Mouse (Mus musculus) heart, postnatal 4 days (tissue): ENCODE data around the gene Mpig6b. TPM values are rescaled to one million over a fixed set of nuclear protein-coding genes. Genes with fewer than 3 reads are reported as not detected.

Source experiments
- DNase-seq: peaks from one replicate; pipeline ENCODE4 v3.0.0; 2021
- total RNA-seq, 2 experiments: library from RNA; stranded (reverse); gene quantifications; 2 replicates each; pipeline ENCODE4 v1.2.3; 2021

Mpig6b gene
- total RNA-seq, 2 experiments from 2014 or later, result 0.47 TPM; not detected in 1

DNA sequence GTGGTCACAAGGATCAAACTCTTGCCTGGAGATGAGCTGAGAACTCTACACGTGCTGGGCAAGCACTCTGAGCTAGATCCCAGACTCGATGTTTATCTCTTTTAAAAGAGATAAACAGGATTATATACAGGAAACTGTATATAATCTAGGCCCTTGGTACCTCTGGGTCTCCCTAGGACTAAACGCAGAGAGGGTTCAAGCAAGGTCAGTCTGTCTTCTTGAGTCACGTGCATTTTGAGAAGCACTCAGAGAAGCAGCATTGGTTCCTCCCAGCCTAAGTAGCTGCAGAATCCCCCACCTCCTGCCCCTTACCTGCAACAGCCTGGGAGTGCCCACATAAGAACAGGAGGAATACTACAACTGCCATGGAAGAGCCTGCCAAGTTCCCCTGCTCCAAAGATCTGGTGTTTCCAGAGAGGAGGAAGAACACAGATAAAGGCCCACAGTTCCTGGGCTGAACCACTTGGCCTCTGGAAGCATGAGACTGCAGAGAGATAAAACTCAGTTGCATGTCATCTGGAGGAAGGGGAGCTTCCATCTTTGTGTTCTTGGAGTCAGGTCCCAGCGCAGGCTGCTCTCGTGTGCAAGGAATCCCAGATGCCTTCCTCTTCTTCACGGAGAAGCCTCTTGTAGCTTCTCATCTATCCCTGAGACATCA is 19.4 kb upstream of the Mpig6b start, which contains the start of gene Ly6g6f:
Gene Ly6g6f (minus strand): TSS at position 403 of the 658 bp plus-strand sequence.
- DNase-seq, result no peak

DNA sequence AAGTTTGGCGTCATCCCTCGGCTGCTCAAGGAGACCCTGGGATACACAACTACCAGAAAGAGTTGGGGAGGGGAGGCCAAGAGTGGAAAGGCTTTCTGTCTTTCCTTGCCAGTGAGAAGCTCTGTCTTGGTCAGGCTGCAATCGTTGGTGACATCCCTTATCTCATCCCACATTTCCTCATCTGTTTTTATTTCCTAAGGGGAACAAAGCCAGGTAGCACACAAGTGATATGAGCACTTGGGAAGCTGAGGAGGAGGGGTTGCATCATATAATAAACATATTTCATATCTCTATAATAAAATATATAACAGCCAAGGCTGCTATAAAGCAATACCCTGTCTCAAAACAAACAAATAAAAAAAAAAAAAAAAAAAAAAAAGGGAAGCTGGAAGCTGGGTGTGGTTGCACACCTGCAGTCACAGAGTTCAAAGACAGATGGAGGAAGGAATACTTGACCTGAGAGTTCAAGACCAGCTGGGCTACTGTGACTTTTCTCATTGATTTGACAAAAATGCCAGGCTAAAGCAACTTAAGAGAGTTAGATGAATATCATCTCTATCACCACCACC is 18.0 kb upstream of the Mpig6b start:
- DNase-seq, result no peak

DNA sequence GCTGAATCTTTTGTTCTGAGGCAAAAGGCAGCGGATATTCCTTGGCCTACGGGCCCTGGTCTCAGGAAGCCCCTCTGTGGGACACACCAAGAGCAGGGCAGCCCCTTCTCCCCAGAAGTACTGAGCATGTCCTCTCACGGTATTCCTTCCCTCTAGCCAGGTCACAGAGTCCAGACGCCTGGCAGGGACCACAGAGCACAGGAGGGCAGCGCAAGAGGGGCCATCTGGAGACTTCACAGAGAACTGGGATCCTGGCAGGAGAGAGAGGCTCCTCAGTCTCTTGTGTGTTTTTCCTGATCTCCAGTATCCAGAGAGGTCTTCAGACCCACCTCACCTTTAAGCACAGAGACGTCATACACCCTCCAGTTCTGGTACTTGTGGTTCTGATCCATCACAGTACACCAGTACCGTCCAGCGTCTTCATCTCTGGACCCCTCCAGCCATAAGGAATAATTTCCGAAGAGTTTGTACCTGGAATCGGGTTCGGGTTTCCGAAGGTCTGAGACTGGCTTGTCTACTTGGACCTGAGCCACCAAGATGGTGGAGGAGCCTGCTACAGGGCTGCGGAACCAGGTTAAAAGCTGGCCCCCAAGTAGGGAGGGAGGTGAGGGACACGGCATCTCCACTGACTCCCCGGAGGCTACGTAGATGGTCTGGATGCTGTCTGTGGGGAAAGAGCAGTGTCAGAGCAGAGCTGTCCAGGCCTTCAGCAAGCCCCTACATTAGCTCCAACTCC is 17.0 kb upstream of the Mpig6b start:
- no peak for DNase-seq

DNA sequence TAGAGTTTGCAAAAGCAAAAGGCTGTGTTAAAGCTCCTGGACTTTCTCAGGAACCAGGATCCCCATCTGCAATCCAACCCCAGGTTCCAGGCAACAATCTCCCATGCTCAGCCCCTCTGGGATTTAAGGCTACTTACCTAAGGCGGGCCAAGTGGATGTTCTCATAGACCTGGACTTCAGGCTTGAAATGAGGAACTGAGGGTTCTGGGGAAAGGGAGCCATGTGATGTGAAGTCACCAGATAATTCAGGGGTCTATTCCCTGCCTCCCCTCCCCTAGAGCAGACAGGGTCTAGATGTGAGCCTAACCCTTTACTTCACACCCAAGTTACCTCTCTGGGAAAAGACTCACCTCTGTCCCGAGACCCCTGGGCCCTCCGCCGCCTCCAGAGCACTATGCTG is 14.7 kb upstream of the Mpig6b start:
- no peak for DNase-seq

DNA sequence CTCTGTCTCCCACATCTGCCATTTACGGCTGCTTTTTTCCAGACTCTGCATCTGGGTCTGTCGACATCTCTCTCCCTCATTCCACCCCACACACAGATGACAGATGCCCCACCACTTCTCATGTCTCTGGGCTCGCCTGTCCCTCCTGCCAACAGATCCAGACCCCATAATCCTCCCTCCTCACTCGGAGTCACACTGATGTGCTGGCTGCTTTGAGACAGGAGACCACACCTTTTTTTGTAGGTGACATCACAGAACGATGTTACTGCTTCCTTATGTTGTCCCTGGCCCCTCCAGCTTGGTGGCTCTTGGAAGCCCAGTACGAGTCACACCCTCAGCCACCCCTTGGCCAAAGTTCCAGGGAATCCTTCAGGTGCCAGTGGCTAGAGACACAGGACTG is 14.3 kb upstream of the Mpig6b start:
- DNase-seq, result no peak

DNA sequence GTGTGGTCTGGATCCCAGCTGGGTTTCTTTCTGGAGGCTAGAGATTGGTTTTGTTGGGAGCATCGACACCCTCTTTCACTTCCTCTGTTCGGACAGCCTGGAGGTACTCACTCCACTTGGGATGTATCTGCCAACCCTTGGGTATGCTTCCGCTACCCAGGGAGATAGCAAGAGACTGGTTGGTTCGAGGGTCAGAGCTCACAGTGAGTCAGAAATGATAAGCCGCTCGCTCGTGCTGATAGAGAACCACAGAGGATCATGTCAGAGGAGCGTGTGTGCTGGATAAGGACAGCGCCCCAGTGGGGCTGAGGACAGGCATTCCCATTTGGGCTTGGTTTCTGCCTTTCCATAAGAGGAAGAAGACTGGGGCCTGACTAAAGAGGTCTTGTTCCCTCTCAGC is 13.8 kb upstream of the Mpig6b start:
- no peak for DNase-seq

DNA sequence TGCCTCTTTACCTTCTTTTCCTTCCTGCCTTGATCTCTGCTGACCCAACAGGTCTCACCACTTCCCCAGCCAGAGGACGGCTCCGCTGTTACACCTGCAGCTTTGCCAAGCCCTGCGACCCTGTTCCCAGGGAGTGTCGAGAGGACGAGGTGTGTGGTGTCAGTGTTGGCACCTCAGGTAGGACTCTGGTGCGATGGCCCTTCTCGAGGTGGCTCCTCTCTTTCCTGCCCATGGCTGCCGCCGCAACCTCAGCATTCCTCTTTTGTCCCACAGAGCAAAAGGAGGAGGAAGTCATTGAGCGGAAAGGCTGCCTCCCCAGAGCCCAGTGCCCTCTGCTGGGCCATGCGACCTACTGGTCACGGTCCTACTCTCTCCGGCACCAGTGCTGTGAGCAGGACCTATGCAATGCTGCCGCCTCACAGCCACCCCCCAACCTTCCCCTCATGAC is 11.8 kb upstream of the Mpig6b start, which contains the start of gene Ly6g6d:
Gene Ly6g6d (minus strand): TSS at position 280 of the 448 bp plus-strand sequence.
- peak; percentile 71 for DNase-seq

DNA sequence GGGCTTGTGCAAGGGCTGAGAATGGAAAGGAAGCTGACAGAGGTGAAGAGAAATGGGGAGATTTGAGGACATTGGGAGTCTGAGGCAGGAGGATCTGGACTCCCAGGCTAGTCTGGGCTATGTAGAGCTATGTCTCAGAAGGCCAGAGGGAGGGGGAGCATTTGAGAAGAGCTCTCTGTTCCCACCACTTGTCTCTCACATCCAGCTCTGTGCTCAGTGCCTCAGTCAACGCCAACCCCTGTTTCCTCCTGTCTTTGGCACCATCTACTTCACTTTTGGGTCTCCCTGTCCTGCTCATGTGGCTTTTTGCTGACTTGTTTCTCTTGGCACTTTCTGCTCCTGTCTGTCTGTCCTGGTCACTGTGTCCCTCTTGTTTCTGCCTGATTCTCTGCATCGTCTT is 11.3 kb upstream of the Mpig6b start:
- no peak for DNase-seq

DNA sequence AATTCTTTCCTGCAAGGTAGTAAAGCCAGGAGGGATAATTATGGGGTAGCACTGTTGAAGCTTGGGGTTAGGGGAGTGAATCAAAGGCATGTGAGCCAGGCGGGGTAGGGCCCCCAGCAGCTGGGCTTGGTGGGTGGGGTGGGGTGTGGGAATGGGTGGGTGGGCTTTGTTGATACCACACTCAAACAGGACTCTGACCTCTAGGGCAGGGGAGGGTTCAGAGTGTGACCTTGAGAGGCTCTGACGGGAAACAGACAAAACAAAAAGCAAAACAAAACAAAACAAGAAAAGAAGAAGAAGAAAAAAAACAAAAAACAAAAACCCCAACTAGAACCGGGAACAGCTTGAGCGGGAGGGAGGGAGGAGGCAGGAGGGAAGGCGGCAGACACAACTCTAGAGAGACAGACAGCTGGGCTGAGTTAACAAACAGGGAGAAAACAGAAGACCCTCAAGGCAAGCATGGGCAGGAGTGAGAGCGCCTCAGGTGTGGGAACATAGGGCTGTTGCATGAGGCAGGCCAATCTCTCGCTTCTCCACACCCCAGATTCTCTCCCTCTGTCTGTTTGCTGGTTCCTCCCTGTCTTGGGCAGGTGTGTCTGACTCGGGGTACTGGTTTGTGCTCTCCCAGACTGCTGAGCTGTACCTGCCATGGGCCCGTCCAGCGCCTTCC is 10.7 kb upstream of the Mpig6b start, which contains the start of gene Ly6g6e:
Gene Ly6g6e (plus strand): TSS at position 396 of the 670 bp plus-strand sequence.
- DNase-seq, result no peak

DNA sequence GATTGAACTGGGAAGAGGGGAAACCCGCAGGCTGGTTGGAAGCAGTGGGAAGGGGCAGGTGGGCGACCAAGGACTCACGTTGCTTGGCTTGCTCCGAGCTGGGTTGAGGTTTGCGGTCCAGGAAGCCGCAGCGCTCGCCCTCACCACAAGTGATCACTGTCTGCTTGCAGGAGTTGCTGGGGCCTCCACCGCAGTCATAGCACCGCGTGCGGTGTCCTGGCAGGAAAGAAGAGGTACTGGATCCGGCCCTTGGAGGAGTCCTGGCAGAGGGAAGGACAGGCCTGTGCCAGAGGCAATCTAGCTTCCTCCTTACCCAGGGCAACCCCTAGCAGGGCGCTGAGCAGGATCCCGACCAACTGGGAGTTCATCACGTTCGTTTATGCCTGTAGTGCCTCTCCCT is 8.1 kb upstream of the Mpig6b start:
- DNase-seq, result no peak

DNA sequence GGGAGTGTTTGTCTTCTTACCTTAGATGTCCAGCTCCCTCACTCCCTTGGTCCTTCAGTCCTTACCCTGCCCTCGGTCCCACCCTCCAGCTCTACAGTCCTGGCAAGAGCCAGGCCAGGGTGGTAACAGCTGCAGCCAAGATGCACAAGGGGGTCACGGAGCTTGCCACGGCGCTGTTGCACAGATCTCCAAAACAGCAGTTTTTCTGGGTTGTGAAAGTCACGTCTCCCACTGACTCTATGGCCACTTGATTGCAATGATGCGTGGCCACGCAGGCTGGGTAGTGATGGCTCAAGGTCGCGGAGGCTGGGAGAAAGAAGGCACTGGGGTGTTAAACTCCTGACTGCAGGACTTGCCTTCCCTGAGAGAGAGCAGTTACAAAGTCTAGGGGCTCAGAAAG is 5.5 kb upstream of the Mpig6b start:
- no peak for DNase-seq

DNA sequence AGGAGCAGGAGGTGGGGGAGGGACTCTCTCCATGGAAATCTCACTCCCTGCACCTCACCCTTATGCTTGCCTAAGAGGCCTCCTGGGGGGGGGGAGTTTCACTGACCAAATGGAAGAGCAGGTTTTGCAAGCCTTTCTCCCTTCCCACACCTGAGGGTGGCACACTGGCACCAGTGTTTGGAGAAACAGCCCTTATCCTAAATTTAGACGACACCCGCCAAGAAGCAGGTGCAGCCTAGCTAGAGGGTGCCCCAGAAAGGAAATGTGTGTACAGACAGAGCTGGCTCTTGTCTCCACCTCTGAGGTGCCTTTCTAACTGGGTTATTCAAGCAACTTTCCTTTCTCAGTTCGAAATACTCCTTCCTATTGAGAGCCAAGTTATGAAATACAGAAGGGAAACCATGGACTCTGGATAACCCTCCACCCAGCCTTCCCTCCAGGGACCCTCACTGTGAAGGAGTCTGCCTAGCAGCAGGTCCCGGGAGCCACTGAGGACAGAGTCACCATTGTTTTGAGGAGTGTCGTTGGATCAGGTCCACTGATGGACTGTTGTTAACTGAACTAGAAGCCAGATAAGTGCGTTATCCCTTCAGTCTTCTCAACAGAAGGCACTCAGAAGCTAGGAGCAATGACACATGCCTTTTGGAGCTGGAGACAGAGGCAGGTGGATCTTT is 4.7 kb upstream of the Mpig6b start:
- DNase-seq, result no peak

DNA sequence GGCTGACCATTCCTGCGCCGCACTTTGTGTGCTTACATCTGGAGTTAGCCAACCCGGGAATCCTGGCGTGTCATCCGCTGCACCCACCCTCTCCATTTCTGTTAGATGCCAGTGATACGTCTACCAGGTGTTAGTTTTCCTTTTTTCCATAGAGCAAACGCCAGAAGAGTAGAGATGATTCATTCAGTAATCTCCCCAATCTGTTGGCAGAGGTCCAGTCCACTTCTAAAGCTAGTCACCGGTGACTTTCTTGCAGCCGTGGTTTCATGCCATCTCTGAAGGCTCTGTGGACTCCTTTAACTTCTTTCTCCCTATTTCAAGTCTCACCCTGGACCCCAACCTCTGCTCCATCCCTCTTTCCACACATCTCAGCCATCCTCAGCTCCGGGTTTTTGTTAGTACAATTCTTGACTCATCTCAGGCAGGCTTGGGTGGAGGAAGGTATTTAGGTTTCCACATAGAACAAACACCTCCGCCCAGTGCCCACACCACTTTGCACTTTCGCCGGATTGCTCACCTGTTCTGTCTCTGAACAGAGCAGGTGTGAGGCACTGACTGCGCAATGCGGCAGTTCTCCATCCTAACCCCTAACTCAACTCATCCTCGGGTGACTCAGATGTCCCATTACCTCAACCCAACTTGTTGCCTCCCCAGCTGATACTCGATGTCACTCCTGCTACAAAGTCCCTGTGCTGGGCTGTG is 2.4 kb upstream of the Mpig6b start:
- no peak for DNase-seq

DNA sequence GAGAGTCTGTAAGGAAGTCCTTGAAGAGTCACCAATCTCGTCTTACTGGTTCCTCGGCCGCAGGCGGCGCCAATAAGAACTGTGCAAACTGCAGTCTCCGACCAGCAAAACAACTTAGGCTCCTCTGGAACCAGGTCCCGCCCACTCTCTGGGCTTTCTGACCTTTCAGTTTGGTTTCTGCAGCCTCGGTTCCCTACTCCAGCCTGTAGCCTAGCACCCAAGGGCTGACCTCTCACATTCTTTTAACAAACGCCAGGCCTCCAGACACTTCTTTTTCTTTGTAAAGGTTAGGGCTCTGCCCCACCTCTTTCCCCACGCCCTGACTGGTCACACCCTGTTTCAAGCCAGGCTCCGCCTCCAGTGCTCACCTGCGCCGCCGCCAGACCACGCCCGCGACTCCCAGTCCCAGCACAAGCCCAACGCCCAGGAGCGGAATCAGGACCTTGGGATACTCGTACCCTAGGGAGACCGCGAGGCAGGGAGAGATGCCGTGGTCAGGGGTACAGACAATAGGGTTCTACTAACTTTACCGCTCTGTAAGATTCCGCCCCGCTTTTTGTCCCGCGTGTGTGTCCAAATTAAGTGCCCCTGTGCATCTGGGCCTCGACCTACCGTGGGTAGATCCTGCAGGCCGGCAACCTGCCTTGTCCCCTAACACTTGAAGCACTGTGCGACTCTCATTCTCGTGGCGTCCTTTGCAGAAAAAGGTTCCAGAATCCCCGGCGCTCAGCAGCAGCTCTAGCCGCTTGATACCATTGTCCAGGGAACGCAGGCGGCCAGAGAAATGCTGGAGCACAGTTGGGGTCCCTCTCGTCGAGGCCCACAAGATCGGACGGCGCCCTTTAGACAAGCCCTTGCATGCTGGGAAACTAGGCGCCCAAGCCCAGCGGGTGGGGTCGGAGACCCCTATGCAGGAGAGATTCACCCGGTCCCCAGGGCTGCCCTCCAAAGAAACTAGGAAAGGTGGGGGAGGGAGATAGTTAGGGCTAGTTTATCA is 735 bp downstream of the Mpig6b start, which contains the start of gene Ly6g6c:
Gene Ly6g6c (plus strand): TSS at position 438 of the 997 bp plus-strand sequence.
- DNase-seq, result peak; percentile 40

DNA sequence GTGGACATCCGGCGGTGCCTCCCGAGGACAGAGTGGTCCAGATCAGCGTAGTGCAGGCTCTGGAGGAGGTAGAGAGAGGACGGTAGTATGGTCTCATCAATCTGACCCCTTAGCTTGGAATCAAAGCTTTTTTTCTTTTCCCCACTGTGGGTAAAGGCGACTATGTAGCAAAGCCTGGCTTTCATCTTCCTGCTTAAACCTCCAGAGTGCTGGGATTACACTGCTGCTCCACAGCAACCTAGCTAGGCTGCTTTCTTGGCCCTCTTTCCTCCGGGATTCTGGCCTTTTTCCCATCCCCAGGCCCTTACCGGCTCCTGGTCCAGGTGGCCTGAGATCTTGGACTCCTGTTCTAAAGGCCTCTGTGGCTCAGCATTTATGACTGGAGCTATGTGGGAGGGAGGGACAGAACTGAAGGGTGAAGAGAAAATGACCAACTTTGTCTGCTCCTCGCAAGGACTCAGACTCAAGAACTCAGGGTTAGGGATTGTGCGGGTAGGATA is 1.6 kb downstream of the Mpig6b start:
- DNase-seq, result no peak

DNA sequence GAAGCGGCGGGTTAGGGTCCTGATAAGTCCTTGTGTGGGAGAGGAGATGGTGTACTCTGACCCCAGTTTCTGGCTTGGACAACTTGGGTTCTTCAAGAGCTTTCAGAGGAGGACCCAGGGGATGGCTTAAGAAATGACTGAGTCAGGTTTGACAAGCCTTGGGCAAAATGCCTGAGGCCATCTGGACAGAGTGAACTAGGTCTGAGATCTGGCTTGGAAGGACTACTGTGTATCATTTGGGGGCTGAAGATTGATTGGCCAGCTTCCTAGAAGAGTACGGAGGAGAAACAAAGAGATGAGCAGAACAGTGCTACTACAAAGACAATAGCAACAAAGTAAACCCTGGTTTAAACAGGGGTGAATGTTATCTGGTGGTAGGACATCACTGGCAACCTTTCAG is 2.5 kb downstream of the Mpig6b start:
- DNase-seq, result peak; percentile 53

DNA sequence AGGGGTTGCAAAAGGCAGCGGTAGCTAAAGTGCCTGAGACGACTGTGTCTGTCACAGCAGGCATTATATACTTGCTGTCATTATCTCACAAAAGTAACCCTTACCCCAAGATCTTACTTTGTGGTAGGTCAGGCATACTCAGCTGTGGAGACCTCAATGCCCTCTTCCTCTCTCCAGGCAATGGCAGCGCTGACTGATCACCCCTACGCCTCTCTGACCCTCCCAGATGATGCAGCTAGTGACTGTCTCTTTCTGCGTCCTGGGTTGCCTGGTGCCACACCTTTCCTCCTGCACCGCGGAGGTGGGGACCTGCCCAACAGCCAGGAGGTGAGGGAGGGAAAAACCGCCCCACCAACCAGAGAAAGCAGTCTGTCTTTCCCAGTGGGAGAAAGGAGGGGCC is 4.7 kb downstream of the Mpig6b start:
- no peak for DNase-seq

DNA sequence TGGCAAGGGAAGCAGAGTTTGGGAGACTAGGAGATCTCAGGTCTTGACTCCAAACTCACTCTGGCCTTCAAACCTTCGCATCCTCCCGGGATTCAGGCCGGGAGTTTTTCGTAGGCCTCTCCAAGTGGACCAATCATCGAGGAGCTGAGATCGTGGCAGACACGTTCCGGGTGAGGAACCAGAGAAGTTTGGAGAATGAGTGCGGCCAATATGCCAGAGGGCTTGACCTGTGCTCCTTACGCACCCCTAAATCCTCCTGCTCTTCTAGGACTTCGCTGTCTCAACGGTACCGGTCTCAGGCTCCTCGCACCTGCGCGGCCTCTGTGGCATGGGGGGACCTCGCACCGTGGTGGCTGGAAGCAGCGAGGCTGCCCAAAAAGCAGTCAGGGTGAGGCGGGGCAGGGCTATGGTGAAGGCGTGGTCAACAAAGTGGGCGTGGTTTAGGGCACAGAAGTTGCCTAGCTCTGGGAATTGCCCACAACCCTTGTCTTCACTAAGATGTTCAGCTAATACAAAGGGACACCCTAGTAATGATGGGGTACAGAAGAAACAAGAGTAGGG is 5.2 kb downstream of the Mpig6b start:
- DNase-seq, result peak; percentile 50

DNA sequence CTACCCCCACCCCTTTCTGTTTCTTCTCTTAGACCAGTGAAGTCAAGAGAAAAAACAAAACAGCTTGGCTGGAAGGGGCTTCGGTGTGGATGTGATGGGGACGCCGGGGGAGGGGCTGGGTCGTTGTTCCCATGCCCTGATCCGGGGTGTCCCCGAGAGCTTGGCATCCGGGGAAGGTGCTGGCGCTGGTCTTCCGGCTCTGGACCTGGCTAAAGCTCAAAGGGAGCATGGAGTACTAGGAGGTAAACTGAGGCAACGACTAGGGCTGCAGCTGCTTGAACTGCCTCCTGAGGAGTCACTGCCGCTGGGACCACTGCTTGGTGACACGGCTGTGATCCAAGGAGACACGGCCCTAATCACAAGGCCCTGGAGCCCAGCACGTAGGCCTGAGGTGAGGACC is 5.9 kb downstream of the Mpig6b start:
- DNase-seq, result no peak
